Mouse (Mus musculus) limb, embryonic 14.5 days (tissue): ENCODE measurements at regions not wholly inside any gene's neighbourhood (a gene's known extent, or its start where the extent isn't known, plus 50 kb on each side); places are given as distances from the start of the nearest gene placed in this dataset.

Experiments used
- ATAC-seq: fragments of 200-750 bp; cut with Nextera tagmentation; 2 replicates; pipeline ENCODE4 v1.8.0; 2017; ENCODE audit warnings: low read depth, moderate number of reproducible peaks, moderate TSS enrichment; ENCODE audit not compliant: low FRiP score
- DNase-seq: peaks from one replicate; pipeline ENCODE4 v3.0.0-alpha.2; 2015; ENCODE audit warnings: low spot score
- H3K27ac ChIP-seq: fragments of 300-500 bp; sonication (generic); replicated peaks from 2 replicates; pipeline ENCODE4 v1.5.1; 2014; ENCODE audit warnings: low read depth, mild to moderate bottlenecking, low read length, moderate library complexity, mixed read lengths
- H3K27me3 ChIP-seq: fragments of 300-500 bp; sonication (generic); 2 replicates; pipeline ENCODE4 v1.6.1; 2014; ENCODE audit warnings: low read length, mixed read lengths; ENCODE audit not compliant: control insufficient read depth, insufficient read depth
- H3K36me3 ChIP-seq: fragments of 300-500 bp; sonication (generic); 2 replicates; pipeline ENCODE4 v1.6.1; 2014; ENCODE audit warnings: mild to moderate bottlenecking, low read length, moderate library complexity, mixed read lengths; ENCODE audit not compliant: control insufficient read depth, insufficient read depth
- H3K4me1 ChIP-seq: fragments of 300-500 bp; sonication (generic); 2 replicates; pipeline ENCODE4 v1.6.1; 2014; ENCODE audit warnings: antibody characterized with exemption, low read length, mixed read lengths; ENCODE audit not compliant: control insufficient read depth, insufficient read depth
- H3K4me2 ChIP-seq: fragments of 300-500 bp; sonication (generic); replicated peaks from 2 replicates; pipeline ENCODE4 v1.6.1; 2014; ENCODE audit warnings: low read depth, mild to moderate bottlenecking, low read length, moderate library complexity; ENCODE audit not compliant: severe bottlenecking
- H3K4me3 ChIP-seq: fragments of 300-500 bp; sonication (generic); replicated peaks from 2 replicates; pipeline ENCODE4 v1.5.1; 2014; ENCODE audit warnings: low read length
- H3K9ac ChIP-seq: fragments of 300-500 bp; sonication (generic); 2 replicates; pipeline ENCODE4 v1.6.1; 2014; ENCODE audit warnings: mild to moderate bottlenecking, low read depth, low read length, moderate library complexity; ENCODE audit not compliant: severe bottlenecking
- H3K9me3 ChIP-seq: fragments of 300-500 bp; sonication (generic); 2 replicates; pipeline ENCODE4 v1.6.1; 2016; ENCODE audit warnings: low read length; ENCODE audit not compliant: control insufficient read depth
- POLR2A ChIP-seq: fragments of 200-500 bp; IDR thresholded peaks from 2 replicates; pipeline ENCODE4 v1.8.0; 2012; ENCODE audit warnings: inconsistent platforms, mild to moderate bottlenecking, moderate library complexity, borderline replicate concordance; ENCODE audit not compliant: insufficient read depth, insufficient read length; ENCODE audit errors: extremely low read depth
- WGBS: fragments of 180-500 bp; shearing (Covaris S2); extraction: QIAGEN DNeasy Blood & Tissue Kit; methylation state at CpG from one replicate; pipeline ENCODE4 v1.1.7; 2014; 5-methylcytosine and 5-hydroxymethylcytosine counted together

DNA sequence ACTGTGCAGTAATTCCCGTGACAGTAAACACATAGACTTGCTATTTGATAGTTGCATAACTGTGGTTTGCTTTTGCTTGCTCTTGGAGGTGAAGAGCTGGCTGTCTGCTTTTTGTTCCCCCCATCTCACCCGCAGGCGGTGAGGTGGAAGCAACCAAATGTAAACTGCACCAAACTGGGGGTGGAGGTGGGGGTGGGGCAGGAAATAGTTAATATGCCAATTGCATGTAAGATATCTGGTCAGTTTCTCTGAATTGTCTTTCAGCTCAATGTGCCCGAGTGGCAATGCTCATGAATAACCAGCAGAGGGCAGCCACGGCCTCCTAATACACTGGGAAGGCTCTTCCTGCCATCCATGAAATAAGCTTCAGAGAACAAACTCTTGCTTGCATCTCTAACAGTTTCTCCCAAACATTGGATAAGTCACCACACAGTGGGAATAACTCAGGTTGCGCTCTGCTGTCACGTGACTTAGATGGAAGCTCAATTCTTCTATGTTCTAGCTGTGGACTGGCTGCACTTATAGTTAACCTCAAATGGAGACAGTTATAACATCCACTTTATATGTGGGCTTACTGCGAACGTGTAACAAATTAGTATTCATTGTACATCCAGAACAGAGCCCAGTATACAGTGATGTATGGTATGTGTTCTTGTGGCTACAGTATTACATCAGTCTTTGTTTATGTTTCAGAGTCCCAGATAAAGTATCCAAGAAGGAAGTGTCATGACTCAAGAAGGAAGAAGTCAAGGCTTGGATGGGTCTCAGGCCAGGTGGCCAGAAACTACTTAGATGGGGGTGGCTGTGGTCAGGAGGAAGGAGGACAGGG, 62.0 kb upstream of the Egflam start:
- Histone ChIP-seq H3K9me3 (no peaks in the 10 kb centered on the region), H3K36me3 (no peaks in the 10 kb centered on the region), H3K27ac (no peak overlapping the region), H3K27me3 (peaks cover 7% of the 10 kb centered on the region; the same call in 1 of the 2 replicates), H3K4me3 (no peak overlapping the region), H3K4me1 (no peaks in the 10 kb centered on the region), H3K4me2 (no peak overlapping the region), H3K9ac (no peak overlapping the region)
- peak; percentile 82 for DNase-seq
- TF ChIP-seq POLR2A: 0 out of 2 replicates have a peak, but pooled peaks have one; percentile 20
- 28% methylated on average over 9 of the region's 9 CpGs for WGBS
- ATAC-seq: no peak

DNA sequence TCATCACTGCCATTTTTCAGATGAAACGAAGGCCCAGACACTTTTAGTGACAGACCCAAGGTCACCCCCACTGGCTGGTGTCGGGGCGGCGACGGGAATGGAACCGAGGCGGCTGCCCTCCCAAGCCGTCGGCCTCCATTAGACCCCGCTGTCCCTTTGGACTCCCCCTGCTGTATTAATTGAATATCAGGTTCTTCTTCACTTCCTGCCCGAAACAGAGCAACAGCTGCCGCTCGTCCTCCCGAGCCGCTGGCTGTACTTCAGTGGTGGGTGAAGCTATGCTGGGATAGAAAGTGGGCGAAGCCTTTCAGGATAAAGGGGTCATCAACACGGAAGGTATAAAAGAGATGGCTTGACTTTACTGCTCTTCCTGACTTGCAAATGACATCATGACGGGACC, 64.4 kb upstream of the Egflam start:
- no peak overlapping the region for H3K4me3 ChIP-seq
- no peak overlapping the region for H3K4me2 ChIP-seq
- 81% methylated on average over 18 of the region's 18 CpGs for WGBS
- no peaks in the 10 kb centered on the region for H3K36me3 ChIP-seq
- no peaks in the 10 kb centered on the region for H3K4me1 ChIP-seq
- no peak for ATAC-seq
- no peak for TF ChIP-seq POLR2A
- H3K9ac ChIP-seq: no peak overlapping the region
- H3K27ac ChIP-seq: no peak overlapping the region
- peaks cover 7% of the 10 kb centered on the region; the same call in 1 of the 2 replicates for H3K27me3 ChIP-seq
- no peaks in the 10 kb centered on the region; the same call in 1 of the 2 replicates for H3K9me3 ChIP-seq
- DNase-seq: no peak

DNA sequence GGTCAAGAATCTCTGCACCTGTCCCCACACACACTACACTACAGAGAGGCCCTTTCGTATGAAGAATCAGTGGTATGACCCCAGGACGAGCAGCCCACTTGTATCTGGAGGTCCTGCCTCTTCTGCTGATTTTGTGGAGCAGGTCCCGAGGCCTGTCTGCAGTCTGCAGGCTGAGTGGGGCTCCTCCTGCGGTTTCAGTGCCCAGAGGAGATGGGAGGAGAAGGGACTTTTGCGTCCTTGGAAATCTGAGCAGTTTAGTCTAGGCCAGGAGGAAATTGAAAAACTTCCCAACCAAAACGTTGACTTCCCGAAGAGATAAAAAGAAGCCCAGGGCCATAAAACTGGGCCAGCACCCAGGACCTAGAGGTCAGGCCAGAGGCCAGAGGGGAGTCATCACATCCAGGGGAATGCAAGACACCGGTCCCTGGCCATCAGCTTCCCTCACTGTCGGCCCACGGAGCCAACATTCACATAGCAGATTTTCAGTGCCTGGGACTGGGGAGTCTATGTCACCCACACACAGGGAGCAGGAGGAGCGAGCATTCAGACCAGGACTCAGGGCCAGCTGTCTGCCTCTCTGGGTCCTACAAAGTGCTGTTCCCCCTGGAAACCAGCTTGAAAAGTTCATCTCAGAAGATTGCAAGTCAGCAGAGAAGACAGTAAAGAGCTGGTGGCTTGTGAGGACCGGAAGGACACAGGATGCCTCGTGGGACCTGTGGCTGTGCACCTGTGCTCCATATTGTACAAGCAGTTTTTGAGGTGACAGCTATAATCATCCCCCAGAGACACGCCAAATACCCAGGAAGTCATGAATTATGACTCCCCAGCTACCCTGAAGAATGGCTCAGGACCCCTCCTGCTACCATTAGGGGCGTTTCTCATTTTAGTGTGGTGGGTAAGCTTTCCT, 65.5 kb upstream of the Egflam start:
- no peak overlapping the region for H3K4me2 ChIP-seq
- no peaks in the 10 kb centered on the region; the same call in 1 of the 2 replicates for H3K9me3 ChIP-seq
- TF ChIP-seq POLR2A: no peak
- DNase-seq: no peak
- ATAC-seq: no peak
- H3K36me3 ChIP-seq: no peaks in the 10 kb centered on the region
- no peak overlapping the region for H3K4me3 ChIP-seq
- no peaks in the 10 kb centered on the region for H3K4me1 ChIP-seq
- H3K9ac ChIP-seq: no peak overlapping the region
- peaks cover 7% of the 10 kb centered on the region; the same call in 1 of the 2 replicates for H3K27me3 ChIP-seq
- H3K27ac ChIP-seq: no peak overlapping the region
- WGBS: 56% methylated on average over 15 of the region's 15 CpGs

DNA sequence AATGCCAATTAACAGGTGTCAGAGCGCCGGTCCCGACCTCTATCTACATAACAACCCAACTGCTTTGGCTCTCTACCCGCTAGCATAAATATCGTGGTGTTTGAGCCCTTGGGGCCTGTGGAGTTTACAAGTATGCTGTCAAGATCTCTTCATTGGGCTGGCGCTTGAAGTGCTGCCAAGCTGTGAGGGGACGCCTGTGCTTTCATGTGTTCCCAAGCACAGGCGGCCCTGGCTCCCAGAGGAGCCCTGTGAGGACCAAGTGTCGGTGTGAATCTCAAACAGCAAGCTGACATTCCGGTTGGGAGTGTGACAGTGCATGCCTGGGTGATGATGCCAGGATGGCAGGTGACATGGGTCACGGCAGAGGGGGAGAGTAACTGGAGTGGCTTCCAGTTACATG, 82.0 kb upstream of the Egflam start:
- Histone ChIP-seq H3K4me1 (0 out of 2 replicates have a peak, but pooled peaks cover 3% of the 10 kb centered on the region), H3K4me3 (no peak overlapping the region), H3K27me3 (no peaks in the 10 kb centered on the region), H3K36me3 (no peaks in the 10 kb centered on the region), H3K27ac (no peak overlapping the region), H3K9me3 (no peaks in the 10 kb centered on the region), H3K9ac (no peak overlapping the region), H3K4me2 (no peak overlapping the region)
- TF ChIP-seq POLR2A: no peak
- 6% methylated on average over 11 of the region's 11 CpGs for WGBS
- DNase-seq (no peak), ATAC-seq (0 out of 2 replicates have a peak, but pooled peaks have one; percentile 15)

DNA sequence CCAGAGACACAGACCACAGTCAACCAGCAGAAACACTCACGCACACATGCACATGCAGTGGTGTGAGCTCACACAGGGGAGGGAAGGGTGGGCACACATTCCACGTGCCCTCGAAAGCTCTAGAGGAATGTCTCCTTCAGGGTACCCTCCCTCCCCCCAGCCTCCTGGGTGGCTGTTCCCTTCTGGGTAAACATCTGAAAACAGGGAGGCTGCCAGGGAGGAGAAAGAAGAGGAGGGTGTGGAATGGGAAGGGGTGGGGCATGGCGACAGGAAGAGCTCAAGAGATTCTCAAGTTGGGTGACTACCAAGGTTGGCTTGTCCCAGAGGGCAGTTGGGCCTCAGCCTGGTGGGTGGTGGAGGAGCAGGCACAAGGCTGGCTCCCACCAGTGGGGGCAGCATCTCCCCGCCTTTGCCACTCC, 82.6 kb upstream of the Egflam start:
- H3K4me1 ChIP-seq: 0 out of 2 replicates have a peak, but pooled peaks cover 3% of the 10 kb centered on the region
- no peak for TF ChIP-seq POLR2A
- no peaks in the 10 kb centered on the region for H3K9me3 ChIP-seq
- H3K36me3 ChIP-seq: no peaks in the 10 kb centered on the region
- 31% methylated on average over 5 of the region's 5 CpGs for WGBS
- ATAC-seq (no peak), DNase-seq (no peak)
- H3K27me3 ChIP-seq: no peaks in the 10 kb centered on the region
- H3K4me3 ChIP-seq: no peak overlapping the region
- no peak overlapping the region for H3K9ac ChIP-seq
- H3K27ac ChIP-seq: no peak overlapping the region
- no peak overlapping the region for H3K4me2 ChIP-seq
